8 mouse cellular contexts compared by ENCODE assay signal in the genomic region with DNA sequence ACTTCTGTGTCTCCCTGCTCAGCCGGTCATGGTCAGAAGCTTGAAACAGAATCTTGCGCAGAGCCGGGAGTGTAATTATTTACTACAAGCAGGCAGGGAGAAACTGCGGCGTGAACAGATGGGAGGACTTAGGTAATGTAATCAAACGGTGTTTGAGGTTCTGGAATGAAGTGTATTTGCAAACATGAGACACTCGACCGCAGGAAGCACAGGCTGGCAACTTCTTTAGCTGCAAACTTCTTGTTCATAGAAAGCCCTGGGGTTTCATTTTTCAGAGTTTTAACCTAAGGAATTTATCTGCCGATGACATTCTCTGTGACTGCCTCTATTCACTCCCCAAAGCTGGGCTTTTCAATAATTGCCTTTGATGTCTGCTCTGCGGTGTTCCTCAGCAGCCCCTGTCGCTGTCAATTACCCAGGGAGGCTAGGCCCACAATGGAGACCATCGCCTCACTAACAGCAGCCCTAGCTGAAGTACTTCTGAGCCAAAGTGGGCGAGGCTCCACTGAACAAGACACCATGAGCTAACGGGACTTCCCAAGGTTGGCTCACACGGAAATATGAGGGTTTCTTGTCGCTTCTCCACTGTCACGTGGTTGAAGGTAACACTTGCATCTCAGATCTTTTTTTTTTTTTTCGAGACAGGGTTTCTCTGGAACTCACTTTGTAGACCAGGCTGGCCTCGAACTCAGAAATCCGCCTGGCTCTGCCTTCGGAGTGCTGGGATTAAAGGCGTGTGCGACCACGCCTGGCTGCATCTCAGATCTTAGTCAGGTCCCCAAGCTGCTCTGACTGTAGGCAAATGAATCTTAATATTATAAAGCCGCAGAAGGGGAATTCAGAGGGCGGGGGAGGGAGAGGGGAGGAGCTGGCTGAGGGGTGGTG. TPM values are rescaled to one million over a fixed set of nuclear protein-coding genes. Genes with fewer than 3 reads are reported as not detected.
DNase-seq lines count a peak whose midpoint lies in the region; ATAC-seq and TF ChIP-seq lines count a peak whose summit lies in the region.

No protein-coding gene starts in this region.

- intact Hi-C loops in heart, adult 2 months (cut with DNase I) = no loop called here

- peak in 1 of 2 experiments; percentile 17 for DNase-seq in heart, adult 2 months
- no peak for DNase-seq in heart, adult 11 months
- DNase-seq in embryo, embryonic 10 days (ENCODE audit: low spot score) = peak; percentile 70
- no peak for DNase-seq in right cerebral cortex, postnatal 25 days
- DNase-seq in urinary bladder, adult 18-20 months (ENCODE audit: low spot score in 2 of 2) = no peak

- peak overlapping the region; percentile 21 for H3K4me3 ChIP-seq in heart, adult 2 months
- H3K4me3 ChIP-seq in hindbrain, embryonic 12.5 days = peak overlapping the region; percentile 10
- peak overlapping the region; percentile 26 for H3K4me3 ChIP-seq in limb, embryonic 15.5 days
- 0 out of 2 replicates have a peak overlapping the region, but pooled peaks have one; percentile 6 for H3K4me3 ChIP-seq in midbrain, embryonic 16.5 days (ENCODE audit: low read depth, low read length)

- no peak for TF ChIP-seq CTCF in heart, adult 2 months (IDR thresholded peaks at IDR 0.05)

- H3K27ac ChIP-seq in heart, adult 2 months = no peak overlapping the region
- H3K27ac ChIP-seq in hindbrain, embryonic 12.5 days = 0 out of 2 replicates have a peak overlapping the region, but pooled peaks have one; percentile 17
- 0 out of 2 replicates have a peak overlapping the region, but pooled peaks have one; percentile 27 for H3K27ac ChIP-seq in limb, embryonic 15.5 days
- no peak overlapping the region for H3K27ac ChIP-seq in midbrain, embryonic 16.5 days (ENCODE audit: low read length)

- H3K9me3 ChIP-seq in hindbrain, embryonic 12.5 days (replicated peaks) = no peaks in the 10 kb centered on the region
- H3K9me3 ChIP-seq in limb, embryonic 15.5 days = no peaks in the 10 kb centered on the region
- no peaks in the 10 kb centered on the region for H3K9me3 ChIP-seq in midbrain, embryonic 16.5 days (replicated peaks; ENCODE audit: control insufficient read depth, low read length, poor library complexity, severe bottlenecking)

- H3K36me3 ChIP-seq in heart, adult 2 months (ENCODE audit: control insufficient read depth, insufficient read depth, low read length) = no peaks in the 10 kb centered on the region
- H3K36me3 ChIP-seq in hindbrain, embryonic 12.5 days = no peaks in the 10 kb centered on the region
- no peaks in the 10 kb centered on the region for H3K36me3 ChIP-seq in limb, embryonic 15.5 days
- H3K36me3 ChIP-seq in midbrain, embryonic 16.5 days (ENCODE audit: control insufficient read depth, insufficient read depth, low read length) = no peaks in the 10 kb centered on the region

- TF ChIP-seq POLR2A in heart, adult 2 months (IDR thresholded peaks at IDR 0.05; ENCODE audit: insufficient read depth, low read depth, low read length) = no peak

- no peaks in the 10 kb centered on the region for H3K27me3 ChIP-seq in heart, adult 2 months (ENCODE audit: control insufficient read depth, insufficient read depth, low read length)
- H3K27me3 ChIP-seq in hindbrain, embryonic 12.5 days = no peaks in the 10 kb centered on the region
- H3K27me3 ChIP-seq in limb, embryonic 15.5 days = no peaks in the 10 kb centered on the region
- no peaks in the 10 kb centered on the region for H3K27me3 ChIP-seq in midbrain, embryonic 16.5 days (ENCODE audit: control insufficient read depth, insufficient read depth, low read depth, low read length)

- no peaks in the 10 kb centered on the region for H3K4me1 ChIP-seq in heart, adult 2 months (ENCODE audit: control insufficient read depth, insufficient read depth, low read length)
- peaks cover 9% of the 10 kb centered on the region for H3K4me1 ChIP-seq in hindbrain, embryonic 12.5 days
- peaks cover 7% of the 10 kb centered on the region for H3K4me1 ChIP-seq in limb, embryonic 15.5 days
- peaks cover 16% of the 10 kb centered on the region for H3K4me1 ChIP-seq in midbrain, embryonic 16.5 days (ENCODE audit: control insufficient read depth, insufficient read depth, low read length)

- no peaks in the 10 kb centered on the region for H3K79me2 ChIP-seq in heart, adult 2 months (replicated peaks; ENCODE audit: control insufficient read depth, insufficient read depth, low read length)

- no peak for TF ChIP-seq EP300 in heart, adult 2 months (IDR thresholded peaks at IDR 0.05; ENCODE audit: insufficient read depth, low read depth, low read length)

- peak overlapping the region; percentile 36 for H3K4me2 ChIP-seq in hindbrain, embryonic 12.5 days (replicated peaks)
- peak overlapping the region; percentile 45 for H3K4me2 ChIP-seq in limb, embryonic 15.5 days
- peak overlapping the region; percentile 50 for H3K4me2 ChIP-seq in midbrain, embryonic 16.5 days (ENCODE audit: low read length)

- H3K9ac ChIP-seq in heart, adult 2 months (ENCODE audit: low read depth, low read length) = peak overlapping the region; percentile 49
- peak overlapping the region; percentile 19; the same call in 1 of the 2 replicates for H3K9ac ChIP-seq in hindbrain, embryonic 12.5 days
- H3K9ac ChIP-seq in limb, embryonic 15.5 days = no peak overlapping the region
- peak overlapping the region; percentile 0; the same call in 1 of the 2 replicates for H3K9ac ChIP-seq in midbrain, embryonic 16.5 days (ENCODE audit: low read depth, low read length)

- peak; percentile 64 for ATAC-seq in hindbrain, embryonic 12.5 days (ENCODE audit: low FRiP score)
- no peak for ATAC-seq in limb, embryonic 15.5 days (ENCODE audit: insufficient number of reproducible peaks, low FRiP score, low TSS enrichment, low read depth)
- ATAC-seq in midbrain, embryonic 16.5 days = peak; percentile 68; the same call in 1 of the 2 replicates

- WGBS in heart, adult 2 months = 41% methylated on average over 26 of the region's 26 CpGs
- WGBS in hindbrain, embryonic 12.5 days = 31% methylated on average over 26 of the region's 26 CpGs
- 24% methylated on average over 26 of the region's 26 CpGs for WGBS in limb, embryonic 15.5 days
- 23% methylated on average over 26 of the region's 26 CpGs for WGBS in midbrain, embryonic 16.5 days

RNA-seq across cellular contexts. Expression of a gene that starts 19.3 kb away (rescaled TPM):
- 10 to 100 TPM; 12.8 to 13.2 TPM for total RNA-seq in heart, adult 2 months (2021)
- 3.7 and 6.8 TPM in 2 replicates for polyA plus RNA-seq in heart, adult 2 months (2012; rRNA removed)
- polyA plus RNA-seq in hindbrain, embryonic 12.5 days (2016; fragmentation: Nextera tagmentation; extraction: Ambion mirVana) = 27.9 and 28.7 TPM in 2 replicates
- 32.3 and 37.6 TPM in 2 replicates for polyA plus RNA-seq in limb, embryonic 15.5 days (2015; fragmentation: Nextera tagmentation; extraction: Ambion mirVana)
- 4.8 and 4.9 TPM in 2 replicates for polyA plus RNA-seq in midbrain, embryonic 16.5 days (2015; fragmentation: Nextera tagmentation; extraction: Ambion mirVana)

RNA-seq across cellular contexts. Expression of a gene that starts 34.8 kb away (rescaled TPM):
- not detected for total RNA-seq in heart, adult 2 months (2021)
- 1.3 and 2.2 TPM in 2 replicates for polyA plus RNA-seq in heart, adult 2 months (2012; rRNA removed)
- polyA plus RNA-seq in hindbrain, embryonic 12.5 days (2016; fragmentation: Nextera tagmentation; extraction: Ambion mirVana) = 1.5 TPM in 2 replicates
- polyA plus RNA-seq in limb, embryonic 15.5 days (2015; fragmentation: Nextera tagmentation; extraction: Ambion mirVana) = 6.2 and 6.7 TPM in 2 replicates
- polyA plus RNA-seq in midbrain, embryonic 16.5 days (2015; fragmentation: Nextera tagmentation; extraction: Ambion mirVana) = 0.41 and 0.48 TPM in 2 replicates

Comparison
In these comparisons a context has a peak if more than half of its experiments do, and no peak if none do; other contexts are left out.
1. H3K27ac ChIP-seq: peak in hindbrain, embryonic 12.5 days (single experiment) and limb, embryonic 15.5 days (single experiment); none in heart, adult 2 months (single experiment) and midbrain, embryonic 16.5 days (single experiment).
2. Peak in every context shown above with its lines, with median percentiles within 50 percentile points of each other: H3K4me3 ChIP-seq and H3K4me2 ChIP-seq.